Mouse (Mus musculus): Measurements from ENCODE around the gene Oxsr1.
A peak's percentile ranks its signal among the peaks of the same experiment; 100 is the strongest.
"Not testable (repeated sequence)": the region's sequence is repeated elsewhere in the genome, so short reads cannot be mapped to it uniquely, and the experiment has no call there.

Gene Oxsr1

DNA sequence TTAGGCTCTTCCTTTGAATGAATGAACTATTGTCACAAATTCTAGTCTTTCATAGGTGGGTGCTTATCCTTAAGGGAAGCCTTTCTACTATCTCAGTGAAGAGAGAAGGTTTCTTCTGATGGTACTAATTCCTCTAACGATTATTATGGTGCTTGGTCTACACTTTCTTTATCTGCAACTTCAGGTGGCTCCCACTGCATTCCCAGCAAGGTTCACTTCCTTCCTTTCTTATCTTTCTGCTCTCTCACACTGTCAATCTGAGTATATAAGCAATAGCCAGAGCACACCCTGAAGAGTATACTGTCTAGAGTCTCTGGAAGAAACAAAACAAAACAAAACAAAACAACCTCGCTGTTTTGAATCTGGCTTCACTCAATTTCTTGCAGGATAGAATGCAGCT, 102.6 kb downstream of the Oxsr1 start:
- DNase-seq (ENCODE audit: low spot score in 2 of 2), result no peak

DNA sequence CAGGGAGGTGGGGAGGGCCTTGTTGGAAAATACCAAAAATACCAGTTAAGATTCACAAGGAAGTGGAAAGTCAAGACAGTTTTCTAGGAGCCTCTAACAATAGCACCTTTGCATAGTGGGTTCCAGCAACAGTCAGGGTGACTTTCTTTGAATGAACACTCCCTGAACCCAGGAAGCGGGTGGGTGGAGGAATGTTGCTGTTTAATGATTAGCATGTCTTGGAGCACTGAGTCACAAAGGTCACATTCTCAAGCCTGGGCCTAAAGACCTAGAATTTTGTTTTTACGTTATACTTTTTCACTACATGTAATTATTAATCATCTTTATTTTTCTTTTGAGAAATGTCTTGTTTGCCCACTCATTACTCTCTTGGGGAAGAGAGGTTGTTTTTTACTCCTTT, 106.9 kb downstream of the Oxsr1 start:
- not testable (repeated sequence) for DNase-seq (ENCODE audit: low spot score in 2 of 2)

DNA sequence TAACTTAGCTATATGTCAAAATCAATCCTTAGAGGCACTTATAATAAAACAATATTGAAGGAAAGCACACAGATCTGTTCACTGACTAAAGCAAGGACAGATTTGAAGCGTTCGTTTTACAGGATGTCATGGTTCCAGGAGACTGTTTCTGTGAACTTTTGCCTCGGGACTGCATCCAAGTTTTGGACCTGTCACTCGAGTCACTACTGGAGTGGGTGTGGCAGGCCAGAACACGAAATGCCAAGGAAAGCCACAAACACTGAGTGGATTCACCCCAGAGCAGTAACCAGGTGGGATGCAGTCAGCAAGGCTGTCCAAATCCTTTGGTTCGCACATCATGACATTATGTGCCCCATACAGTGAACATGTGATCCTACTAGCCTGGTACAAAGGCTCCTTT, 107.6 kb downstream of the Oxsr1 start:
- no peak for DNase-seq (ENCODE audit: low spot score in 2 of 2)

DNA sequence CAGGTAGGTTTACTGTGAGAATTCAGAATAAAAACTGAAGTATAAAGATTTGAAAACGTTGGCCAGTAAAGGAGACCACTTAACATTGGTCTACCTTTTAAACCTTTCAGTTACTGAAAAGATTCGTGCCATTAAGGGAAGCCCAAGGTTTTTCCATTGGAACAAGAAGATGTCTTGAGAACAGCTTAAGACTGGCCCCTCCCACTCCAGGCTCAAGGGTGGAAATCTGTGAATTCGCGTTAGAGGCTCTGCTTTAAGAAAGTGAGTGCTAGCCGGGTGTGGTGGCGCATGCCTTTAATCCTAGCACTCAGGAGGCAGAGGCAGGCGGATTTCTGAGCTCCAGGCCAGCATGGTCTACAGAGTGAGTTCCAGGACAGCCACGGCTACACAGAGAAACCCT, 109.2 kb downstream of the Oxsr1 start:
- no peak for DNase-seq (ENCODE audit: low spot score in 2 of 2)

DNA sequence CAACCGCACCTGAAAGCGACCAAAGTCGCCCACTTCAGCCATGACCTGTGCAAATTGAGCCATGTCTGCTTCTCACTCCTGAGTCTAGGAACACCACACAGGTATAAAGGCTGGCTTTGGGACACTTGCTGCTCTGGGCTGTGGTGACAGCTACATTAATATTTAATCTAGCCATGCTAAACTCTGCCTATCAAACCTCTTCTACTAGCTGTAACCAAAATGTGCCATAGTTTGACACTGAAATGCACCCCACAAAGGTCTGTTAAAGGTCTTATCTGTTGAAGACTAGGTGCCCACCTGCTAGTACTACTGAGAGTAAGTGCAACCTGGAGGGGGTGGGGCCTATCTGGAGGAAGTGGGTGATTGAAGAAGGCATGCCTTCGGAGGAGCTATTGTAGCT, 113.2 kb downstream of the Oxsr1 start, which contains the start of gene Slc22a13:
Slc22a13 (minus strand) TSS at position 101 of the 400 bp plus-strand sequence.
- no peak for DNase-seq (ENCODE audit: low spot score in 2 of 2)

DNA sequence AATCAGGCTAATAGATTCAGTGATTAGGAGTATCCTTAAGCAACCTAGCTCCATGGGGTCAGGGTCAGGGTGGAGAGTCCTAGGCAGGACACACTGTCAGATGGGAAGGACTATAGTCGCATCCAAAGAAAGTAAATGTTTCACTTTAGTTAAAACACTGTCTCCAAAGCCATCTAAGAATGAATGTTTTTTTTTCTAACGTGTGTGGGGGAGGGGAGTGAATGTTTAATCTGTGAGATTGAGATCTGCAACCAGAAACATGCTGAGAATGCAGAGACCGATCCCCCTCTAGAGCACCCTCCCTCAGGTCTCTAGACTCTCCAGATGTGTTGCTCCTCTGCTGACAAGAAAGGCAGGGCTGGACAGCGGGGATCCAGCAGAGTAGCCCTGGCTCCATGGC, 115.1 kb downstream of the Oxsr1 start:
- DNase-seq (ENCODE audit: low spot score in 2 of 2), result no peak

DNA sequence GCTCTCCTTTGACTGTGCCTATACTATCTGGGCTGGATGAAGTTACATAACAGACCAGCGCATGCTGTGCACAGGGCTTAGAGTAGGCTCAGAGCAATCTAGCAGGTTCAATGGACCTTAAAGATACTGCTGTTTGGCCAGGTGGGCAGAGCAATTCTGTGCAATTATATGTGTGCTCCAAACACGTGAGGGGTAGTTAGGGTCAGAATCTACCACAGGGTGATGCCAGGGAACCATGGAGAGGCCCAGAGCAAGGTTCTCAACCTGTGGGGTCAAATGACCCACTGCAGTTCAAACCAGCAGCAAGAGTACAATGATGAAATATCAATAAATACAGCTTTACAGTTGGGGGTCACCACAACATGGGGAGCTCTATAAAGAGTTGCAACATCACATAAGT, 115.6 kb downstream of the Oxsr1 start:
- no peak for DNase-seq (ENCODE audit: low spot score in 2 of 2)

DNA sequence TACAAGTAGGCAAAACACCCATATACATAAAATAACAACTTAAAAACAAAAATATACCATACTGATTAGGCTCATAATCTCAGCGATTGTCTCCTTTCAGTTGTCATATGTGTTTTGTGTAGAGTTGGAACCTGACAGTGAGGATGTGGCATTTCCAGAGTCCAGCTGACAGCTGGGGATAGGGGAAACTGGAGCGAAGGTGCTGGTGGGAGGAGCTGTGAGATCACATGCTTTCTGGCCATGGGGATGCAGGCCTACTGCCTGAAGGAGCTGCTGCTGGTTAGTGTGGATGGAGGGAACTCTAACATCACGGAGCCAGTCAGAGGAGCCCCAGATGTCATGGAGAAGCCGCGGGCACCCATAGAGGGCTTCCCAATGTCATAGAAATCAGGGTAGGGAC, 116.5 kb downstream of the Oxsr1 start:
- DNase-seq (ENCODE audit: low spot score in 2 of 2), result no peak

DNA sequence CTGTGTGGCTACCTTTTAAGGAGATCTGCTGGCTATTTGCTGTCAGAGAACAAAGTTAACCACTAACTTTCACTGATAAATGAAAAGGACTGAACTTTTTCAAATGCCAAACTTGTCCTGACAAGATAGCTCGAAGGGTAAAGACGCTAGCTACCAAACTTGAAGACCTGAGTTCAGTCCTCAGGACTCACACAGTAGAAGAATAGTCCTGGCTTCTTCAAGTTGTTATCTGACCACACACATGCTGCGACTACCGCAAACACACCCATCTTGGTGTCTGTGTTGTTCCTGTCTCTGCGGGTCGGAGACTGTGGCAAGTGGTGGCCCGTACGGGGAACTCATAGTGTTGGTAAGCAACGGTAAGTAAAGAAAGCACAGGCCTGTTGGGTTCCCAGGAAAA, 118.6 kb downstream of the Oxsr1 start:
- DNase-seq (ENCODE audit: low spot score in 2 of 2), result no peak

DNA sequence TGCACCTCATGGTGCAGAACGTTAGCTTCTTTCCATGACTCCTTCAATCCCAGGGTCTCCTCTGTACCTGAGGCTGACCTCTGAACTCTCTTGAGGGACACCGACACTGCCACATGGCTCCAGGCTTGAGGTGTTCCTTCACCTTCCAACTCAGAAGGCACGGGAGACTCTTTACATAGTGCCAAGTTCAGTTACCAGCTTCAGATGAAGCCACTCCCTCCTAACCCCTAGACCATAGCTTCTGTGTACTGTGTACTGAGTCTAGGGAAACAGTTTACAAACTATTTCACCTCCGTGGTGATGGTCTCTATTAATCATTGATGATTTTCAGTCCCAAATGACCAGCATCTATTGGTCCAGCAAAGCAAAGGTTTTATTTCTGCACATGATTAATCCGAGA, 120.6 kb downstream of the Oxsr1 start:
- no peak for DNase-seq (ENCODE audit: low spot score in 2 of 2)

DNA sequence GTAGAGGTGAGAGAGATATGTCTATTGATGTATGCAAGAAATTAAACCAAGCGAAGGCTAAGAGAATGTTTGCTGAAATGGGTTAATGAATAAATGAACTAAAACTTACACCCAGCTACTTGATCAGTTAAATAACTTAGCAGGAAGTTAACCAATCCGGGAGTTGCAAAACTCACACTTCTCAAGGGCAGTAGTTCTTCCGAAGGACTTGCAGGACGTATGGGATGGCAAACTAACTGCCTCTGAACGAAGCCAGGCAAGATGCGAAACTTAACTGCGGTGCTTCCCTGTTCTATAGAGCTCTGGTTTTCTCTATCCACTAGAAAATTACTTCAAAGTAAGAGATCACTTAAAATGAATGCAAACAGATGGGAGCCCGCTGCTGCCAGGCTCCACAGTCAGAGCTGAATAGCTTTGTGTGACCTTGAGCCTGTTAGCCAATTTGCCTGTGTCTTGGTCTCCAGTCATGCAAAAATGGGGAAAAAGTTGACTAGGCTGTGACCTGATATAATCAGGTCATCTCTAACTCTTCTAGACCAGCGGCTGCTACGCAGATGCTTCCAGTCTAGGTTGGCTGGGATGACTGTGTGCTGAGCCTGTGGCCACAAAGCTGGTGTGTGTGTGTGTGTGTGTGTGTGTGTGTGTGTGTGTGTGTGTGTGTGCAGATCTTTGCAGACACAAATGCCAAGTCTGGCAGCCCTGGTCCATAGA, 122.9 kb downstream of the Oxsr1 start:
- DNase-seq (ENCODE audit: low spot score in 2 of 2), result no peak

DNA sequence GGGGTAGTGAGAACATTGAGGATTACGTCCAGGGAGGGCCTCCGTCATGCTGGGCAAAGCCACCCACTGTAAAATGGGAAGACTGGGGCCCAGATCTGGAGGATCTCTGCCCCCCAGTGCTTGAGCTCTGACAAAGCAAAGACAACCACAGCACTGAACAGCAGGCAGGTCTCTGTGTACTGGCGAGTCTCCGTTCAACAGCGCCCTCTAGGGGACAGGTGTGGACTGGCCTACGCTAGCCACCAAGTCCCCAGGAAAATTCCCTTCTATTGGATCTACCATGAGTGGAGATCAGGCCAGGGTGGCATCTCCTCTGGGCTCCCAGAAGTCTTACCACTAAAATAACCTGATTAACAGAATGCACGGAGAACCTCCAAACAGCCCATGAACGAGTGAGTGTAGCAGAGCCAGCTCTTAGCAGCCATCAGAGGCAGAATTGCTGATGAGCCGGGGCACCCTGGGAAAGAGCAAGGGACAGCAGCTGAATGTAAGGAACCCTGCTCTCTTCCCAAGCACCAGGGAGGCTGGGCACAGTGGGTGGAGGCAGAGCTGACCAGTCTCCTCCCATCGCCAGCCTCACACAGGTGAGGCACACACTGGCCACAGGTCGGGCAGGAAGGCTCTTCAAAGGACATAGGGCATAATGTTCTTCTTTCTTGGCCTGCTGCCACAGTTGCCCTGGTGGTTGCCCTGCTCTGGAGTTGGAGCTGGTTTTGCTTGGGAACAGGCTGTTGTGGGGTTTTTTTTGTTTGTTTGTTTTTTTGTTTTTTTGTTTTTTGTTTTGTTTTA, 129.8 kb downstream of the Oxsr1 start:
- peak in 1 of 2 experiments; percentile 35 for DNase-seq (ENCODE audit: low spot score in 2 of 2)

Data from right cerebral cortex, postnatal 10 days (tissue).